Mouse (Mus musculus) ovary, postnatal 14 days (tissue): ENCODE data around the gene Rgs2.

Experiments
- DNase-seq: peaks from one replicate; pipeline ENCODE4 v3.0.0; 2022; ENCODE audit warnings: low spot score

The Rgs2 gene

GRCm38 (mm10) chr1:143984988-143985625, 18.9 kb downstream of the Rgs2 start:
- DNase-seq: no peak

- no peak for DNase-seq
These were observed 21.1 kb downstream of the Rgs2 start for GRCm38 (mm10) chr1:143982765-143983312.

GRCm38 (mm10) chr1:143982085-143982764, 21.7 kb downstream of the Rgs2 start:
- DNase-seq: no peak

- DNase-seq: no peak
These were observed 23.1 kb downstream of the Rgs2 start for GRCm38 (mm10) chr1:143980811-143981210.

GRCm38 (mm10) chr1:143974637-143975036, 29.3 kb downstream of the Rgs2 start:
- no peak for DNase-seq

GRCm38 (mm10) chr1:143962301-143962700, 41.7 kb downstream of the Rgs2 start:
- no peak for DNase-seq

GRCm38 (mm10) chr1:143960340-143960739, 43.6 kb downstream of the Rgs2 start:
- DNase-seq: no peak

GRCm38 (mm10) chr1:143956090-143956489, 47.9 kb downstream of the Rgs2 start:
- DNase-seq: no peak

GRCm38 (mm10) chr1:143952841-143953240, 51.1 kb downstream of the Rgs2 start:
- no peak for DNase-seq
